Mouse (Mus musculus) intestine, embryonic 15.5 days (tissue): Measurements from ENCODE around the gene Spats1. TPM values are rescaled to one million over a fixed set of nuclear protein-coding genes. Genes with fewer than 3 reads are reported as not detected.
"Not testable (repeated sequence)": the region's sequence is repeated elsewhere in the genome, so short reads cannot be mapped to it uniquely, and the experiment has no call there.

Source experiments
- ATAC-seq: fragments of 200-750 bp; cut with Nextera tagmentation; 2 replicates; pipeline ENCODE4 v1.8.0; 2017; ENCODE audit warnings: moderate TSS enrichment, moderate library complexity
- H3K27ac ChIP-seq: fragments of 300-500 bp; sonication (generic); 2 replicates; pipeline ENCODE4 v1.5.1; 2015; ENCODE audit warnings: mild to moderate bottlenecking, inconsistent platforms
- H3K27me3 ChIP-seq: fragments of 300-500 bp; sonication (generic); replicated peaks from 2 replicates; pipeline ENCODE4 v1.6.1; 2015; ENCODE audit warnings: inconsistent platforms
- H3K36me3 ChIP-seq: fragments of 300-500 bp; sonication (generic); 2 replicates; pipeline ENCODE4 v1.6.1; 2015; ENCODE audit warnings: inconsistent platforms
- H3K4me1 ChIP-seq: fragments of 300-500 bp; sonication (generic); replicated peaks from 2 replicates; pipeline ENCODE4 v1.6.1; 2015; ENCODE audit warnings: inconsistent platforms
- H3K4me2 ChIP-seq: fragments of 300-500 bp; sonication (generic); replicated peaks from 2 replicates; pipeline ENCODE4 v1.6.1; 2015; ENCODE audit warnings: mild to moderate bottlenecking, inconsistent platforms
- H3K4me3 ChIP-seq: fragments of 300-500 bp; sonication (generic); replicated peaks from 2 replicates; pipeline ENCODE4 v1.5.1; 2015; ENCODE audit warnings: inconsistent platforms
- H3K9ac ChIP-seq: fragments of 300-500 bp; sonication (generic); 2 replicates; pipeline ENCODE4 v1.6.1; 2015; ENCODE audit warnings: inconsistent platforms
- H3K9me3 ChIP-seq: fragments of 300-500 bp; sonication (generic); 2 replicates; pipeline ENCODE4 v1.6.1; 2016; ENCODE audit warnings: inconsistent platforms
- WGBS: fragments of 180-500 bp; shearing (Covaris S2); methylation state at CpG from one replicate; pipeline ENCODE4 v1.1.7; 2015; 5-methylcytosine and 5-hydroxymethylcytosine counted together
- polyA plus RNA-seq: library from polyadenylated mRNA; unstranded; fragments of >200 nt; fragmentation: Nextera tagmentation; extraction: Ambion mirVana; gene quantifications from 2 replicates; pipeline ENCODE4 v1.2.1, GENCODE M21; 2015

Spats1 gene
- polyA plus RNA-seq, 1 experiment from 2014 or later = 0.11 TPM

DNA sequence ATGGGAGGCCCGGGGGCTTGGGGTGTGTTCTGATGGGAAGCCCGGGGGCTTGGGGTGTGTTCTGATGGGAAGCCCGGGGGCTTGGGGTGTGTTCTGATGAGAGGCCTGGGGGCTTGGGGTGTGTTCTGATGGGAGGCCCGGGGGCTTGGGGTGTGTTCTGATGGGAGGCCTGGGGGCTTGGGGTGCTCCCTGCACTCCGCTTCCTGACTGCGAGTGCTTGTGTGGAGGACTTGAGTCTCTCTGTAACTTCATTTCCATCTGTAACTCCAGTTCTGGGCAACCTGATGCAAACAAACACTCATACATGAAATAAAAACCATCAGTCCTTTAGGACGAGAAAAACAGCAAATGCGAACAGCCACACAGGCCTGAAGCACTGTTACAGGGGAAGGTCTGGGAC lies 16.2 kb downstream of the Spats1 start:
- Histone ChIP-seq H3K27me3 (no peaks in the 10 kb centered on the region), H3K4me3 (no peak overlapping the region), H3K4me2 (no peak overlapping the region), H3K9ac (no peak overlapping the region), H3K27ac (no peak overlapping the region), H3K4me1 (no peaks in the 10 kb centered on the region), H3K9me3 (no peaks in the 10 kb centered on the region), H3K36me3 (no peaks in the 10 kb centered on the region)
- no peak for ATAC-seq
- WGBS = 86% methylated on average over 8 of the region's 8 CpGs

DNA sequence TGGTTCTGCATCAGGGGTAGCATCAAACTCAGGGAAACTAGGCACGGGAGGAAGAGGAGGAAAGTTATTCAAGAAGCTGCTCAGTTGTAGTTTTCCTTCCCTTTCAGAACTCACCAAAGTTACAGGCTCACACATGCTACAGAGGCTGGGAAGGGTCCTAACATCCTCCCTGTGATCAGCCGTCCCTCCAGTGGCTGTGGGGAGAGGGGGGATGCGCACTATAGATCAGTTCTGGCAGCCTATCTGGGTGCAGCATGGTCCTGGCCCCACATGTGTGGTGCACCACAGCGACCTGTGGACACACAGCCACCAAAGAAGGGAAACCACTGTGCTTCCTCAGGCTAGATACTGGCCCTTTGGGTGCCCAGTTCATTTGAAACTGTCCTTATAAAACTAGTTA lies 16.7 kb downstream of the Spats1 start:
- no peaks in the 10 kb centered on the region for H3K4me1 ChIP-seq
- H3K27me3 ChIP-seq = no peaks in the 10 kb centered on the region
- H3K27ac ChIP-seq = no peak overlapping the region
- H3K4me2 ChIP-seq = no peak overlapping the region
- H3K4me3 ChIP-seq = no peak overlapping the region
- 79% methylated on average over 4 of the region's 4 CpGs for WGBS
- ATAC-seq = no peak
- no peaks in the 10 kb centered on the region for H3K9me3 ChIP-seq
- no peak overlapping the region for H3K9ac ChIP-seq
- H3K36me3 ChIP-seq = no peaks in the 10 kb centered on the region

DNA sequence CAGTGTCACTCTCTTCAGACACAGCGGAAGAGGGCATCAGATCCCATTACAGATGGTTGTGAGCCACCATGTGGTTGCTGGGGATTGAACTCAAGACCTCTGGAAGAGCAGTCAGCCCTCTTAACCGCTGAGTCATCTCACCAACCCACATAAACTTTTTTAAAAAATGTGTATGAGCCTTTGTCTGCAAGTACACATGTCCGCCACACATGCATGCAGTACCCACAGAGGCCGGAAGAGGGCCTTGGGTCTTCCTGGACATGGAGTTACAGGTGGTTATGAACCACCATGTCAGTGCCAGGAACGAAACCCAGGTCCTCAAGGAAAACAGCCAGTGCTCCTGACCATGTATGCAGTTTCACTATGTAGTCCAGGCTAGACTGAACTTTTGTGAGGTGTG lies 17.7 kb downstream of the Spats1 start:
- 84% methylated on average over 5 of the region's 5 CpGs for WGBS
- Histone ChIP-seq H3K36me3 (no peaks in the 10 kb centered on the region), H3K4me3 (no peak overlapping the region), H3K4me2 (no peak overlapping the region), H3K9ac (no peak overlapping the region), H3K9me3 (no peaks in the 10 kb centered on the region), H3K27ac (no peak overlapping the region), H3K27me3 (no peaks in the 10 kb centered on the region), H3K4me1 (no peaks in the 10 kb centered on the region)
- no peak for ATAC-seq

DNA sequence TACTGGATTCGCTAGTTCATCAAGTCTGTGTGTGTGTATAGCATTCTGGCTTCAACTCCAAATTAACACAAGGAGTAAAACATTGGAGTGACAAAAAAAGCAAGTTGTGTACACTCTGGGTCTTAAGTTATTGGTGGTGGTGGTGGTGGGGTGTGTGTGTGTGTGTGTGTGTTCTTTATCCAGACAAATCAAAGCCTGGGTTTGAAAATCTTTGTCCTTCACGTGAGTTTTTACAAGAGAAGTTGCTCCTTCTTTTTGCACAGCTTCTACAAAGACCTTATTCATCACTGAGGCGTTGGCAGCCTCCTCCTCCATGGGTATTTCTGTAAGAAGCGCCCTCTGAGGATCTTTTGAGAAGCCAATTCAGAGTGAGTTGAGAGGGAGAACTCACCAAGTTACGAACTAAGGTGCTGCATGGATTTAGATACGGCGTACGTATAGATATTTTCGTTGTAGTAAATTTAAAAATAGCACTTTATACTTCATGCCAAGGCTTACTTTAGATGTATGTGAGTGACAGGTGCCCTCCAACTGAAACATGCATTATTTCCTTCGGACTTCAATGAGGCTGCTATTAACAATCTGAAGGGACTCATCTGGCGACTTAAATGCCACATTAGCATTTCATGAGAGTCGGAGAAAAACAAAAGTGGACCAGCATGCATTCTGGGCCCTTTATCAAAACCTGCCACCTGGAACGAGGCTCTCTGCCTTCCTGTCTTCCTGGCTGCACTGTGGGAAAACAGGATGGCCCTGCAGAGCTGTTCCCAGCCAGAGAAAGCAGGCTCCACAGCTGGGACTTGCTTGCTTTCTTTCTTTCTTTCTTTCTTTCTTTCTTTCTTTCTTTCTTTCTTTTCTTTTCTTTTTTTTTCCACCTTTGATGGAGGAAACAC lies 18.7 kb downstream of the Spats1 start:
- no peak for ATAC-seq
- Histone ChIP-seq H3K9me3 (no peaks in the 10 kb centered on the region), H3K27ac (no peak overlapping the region), H3K4me2 (no peak overlapping the region), H3K4me1 (no peaks in the 10 kb centered on the region), H3K36me3 (no peaks in the 10 kb centered on the region), H3K4me3 (no peak overlapping the region), H3K27me3 (no peaks in the 10 kb centered on the region), H3K9ac (no peak overlapping the region)
- WGBS = 69% methylated on average over 13 of the region's 13 CpGs

DNA sequence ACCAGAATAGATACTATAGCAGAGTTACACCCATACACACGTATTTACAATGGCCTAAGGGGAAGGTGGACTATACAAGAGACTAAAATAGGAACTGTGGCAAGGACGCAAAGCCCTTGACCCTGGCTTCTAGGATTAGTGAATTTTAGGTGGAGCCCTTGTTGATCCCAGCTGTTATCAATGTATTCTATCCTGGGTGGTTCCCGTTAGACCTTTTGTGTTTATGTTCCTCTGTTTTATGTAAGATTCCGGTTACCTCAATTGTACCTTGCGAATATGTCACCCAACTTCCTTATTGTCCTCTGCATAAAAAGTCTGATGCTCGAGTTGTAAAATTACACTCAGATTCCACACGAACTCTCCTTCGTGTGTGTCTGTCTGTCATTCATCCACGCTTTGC lies 19.4 kb downstream of the Spats1 start:
- not testable (repeated sequence) for H3K4me1 ChIP-seq, H3K27me3 ChIP-seq, H3K27ac ChIP-seq, H3K36me3 ChIP-seq, H3K9me3 ChIP-seq, H3K4me3 ChIP-seq, ATAC-seq, H3K4me2 ChIP-seq, H3K9ac ChIP-seq
- 81% methylated on average over 9 of the region's 9 CpGs for WGBS

DNA sequence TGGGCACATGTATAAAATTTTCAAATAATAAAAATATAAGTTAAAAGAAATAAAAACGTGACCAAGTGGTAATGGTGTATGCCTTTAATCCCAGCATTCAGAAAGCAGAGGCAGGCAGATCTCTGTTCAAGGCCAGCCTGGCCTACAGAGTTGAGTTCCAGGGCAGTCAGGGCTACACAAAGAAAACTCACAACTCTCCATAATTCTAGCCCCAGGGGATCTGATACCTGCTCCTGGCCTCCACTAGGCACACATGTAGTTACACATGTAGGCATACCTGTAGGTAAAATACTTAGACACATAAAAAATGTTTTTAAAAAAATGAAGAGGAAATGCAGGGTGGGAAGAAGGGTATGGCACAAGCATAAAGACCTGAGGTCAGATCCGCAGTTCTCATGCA lies 20.4 kb downstream of the Spats1 start:
- Histone ChIP-seq H3K4me2 (no peak overlapping the region), H3K4me3 (no peak overlapping the region), H3K4me1 (no peaks in the 10 kb centered on the region), H3K9me3 (no peaks in the 10 kb centered on the region), H3K27me3 (no peaks in the 10 kb centered on the region), H3K9ac (no peak overlapping the region), H3K36me3 (no peaks in the 10 kb centered on the region), H3K27ac (no peak overlapping the region)
- 92% methylated on average over 2 of the region's 2 CpGs for whole genome bisulfite sequencing
- ATAC-seq = no peak

DNA sequence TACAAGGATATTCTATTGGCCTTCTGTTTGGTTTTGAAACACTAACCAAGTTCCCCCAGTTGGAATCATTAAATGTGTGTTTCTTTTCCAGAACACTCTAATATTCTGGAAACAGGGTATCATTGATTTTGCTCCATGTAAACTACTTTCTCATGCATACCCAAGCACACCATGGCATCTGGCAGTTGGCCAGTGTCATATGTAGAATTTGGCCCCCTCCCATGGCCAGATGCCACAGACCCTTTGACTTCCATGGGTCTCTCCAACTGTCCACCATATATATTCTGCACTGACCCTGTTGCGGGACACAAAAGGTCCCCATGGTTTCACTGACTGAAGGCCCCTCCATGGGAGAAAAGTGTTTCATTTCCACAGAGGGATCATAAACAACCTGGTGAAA lies 22.9 kb downstream of the Spats1 start:
- Histone ChIP-seq H3K36me3 (no peaks in the 10 kb centered on the region), H3K27me3 (no peaks in the 10 kb centered on the region), H3K27ac (no peak overlapping the region), H3K4me3 (no peak overlapping the region), H3K4me2 (no peak overlapping the region), H3K4me1 (no peaks in the 10 kb centered on the region), H3K9me3 (no peaks in the 10 kb centered on the region), H3K9ac (no peak overlapping the region)
- 98% methylated on average over 1 of the region's 1 CpGs for WGBS
- no peak for ATAC-seq

DNA sequence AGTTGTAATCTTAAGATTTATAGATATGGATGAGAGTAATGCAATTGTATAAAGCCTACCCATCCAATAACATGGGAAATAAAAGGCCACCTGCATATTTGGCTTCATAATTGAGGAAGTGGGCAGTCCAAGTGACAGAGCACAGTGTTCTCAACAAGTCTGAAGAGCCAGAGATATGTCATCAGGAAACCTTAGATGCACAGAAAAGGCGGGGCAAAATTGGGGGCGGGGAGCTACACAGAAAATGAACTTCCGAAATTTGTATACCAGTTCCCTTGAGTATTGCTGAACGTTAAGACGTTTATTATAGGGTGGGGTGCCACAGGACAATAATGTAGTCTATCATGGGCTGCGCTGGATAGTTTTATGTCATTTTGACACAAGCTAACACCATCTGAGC lies 25.1 kb downstream of the Spats1 start:
- H3K9me3 ChIP-seq = no peaks in the 10 kb centered on the region
- H3K4me2 ChIP-seq = no peak overlapping the region
- no peak overlapping the region for H3K9ac ChIP-seq
- H3K27ac ChIP-seq = no peak overlapping the region
- no peak overlapping the region for H3K4me3 ChIP-seq
- no peak for ATAC-seq
- 83% methylated on average over 6 of the region's 6 CpGs for WGBS
- H3K36me3 ChIP-seq = no peaks in the 10 kb centered on the region
- no peaks in the 10 kb centered on the region for H3K27me3 ChIP-seq
- no peaks in the 10 kb centered on the region for H3K4me1 ChIP-seq

DNA sequence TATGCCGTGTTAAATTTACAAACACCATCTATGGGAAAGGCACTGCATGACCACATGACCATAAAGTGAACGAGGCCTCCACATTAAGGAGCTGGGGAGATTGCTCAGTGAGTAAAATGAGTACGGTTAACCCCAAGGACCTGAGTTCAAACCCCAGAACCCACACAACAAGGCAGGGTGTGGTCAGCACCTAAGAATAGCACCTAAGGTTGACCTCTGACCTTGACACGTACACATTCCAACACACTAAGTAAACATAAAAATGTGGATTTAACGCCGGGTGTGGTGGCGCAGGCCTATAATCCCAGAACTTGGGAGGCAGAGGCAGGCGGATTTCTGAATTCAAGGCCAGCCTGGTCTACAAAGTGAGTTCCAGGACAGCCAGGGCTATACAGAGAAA lies 25.6 kb downstream of the Spats1 start:
- Histone ChIP-seq H3K9me3 (no peaks in the 10 kb centered on the region), H3K27me3 (no peaks in the 10 kb centered on the region), H3K27ac (no peak overlapping the region), H3K9ac (no peak overlapping the region), H3K36me3 (no peaks in the 10 kb centered on the region), H3K4me1 (no peaks in the 10 kb centered on the region), H3K4me2 (no peak overlapping the region), H3K4me3 (no peak overlapping the region)
- 88% methylated on average over 8 of the region's 8 CpGs for WGBS
- no peak for ATAC-seq

DNA sequence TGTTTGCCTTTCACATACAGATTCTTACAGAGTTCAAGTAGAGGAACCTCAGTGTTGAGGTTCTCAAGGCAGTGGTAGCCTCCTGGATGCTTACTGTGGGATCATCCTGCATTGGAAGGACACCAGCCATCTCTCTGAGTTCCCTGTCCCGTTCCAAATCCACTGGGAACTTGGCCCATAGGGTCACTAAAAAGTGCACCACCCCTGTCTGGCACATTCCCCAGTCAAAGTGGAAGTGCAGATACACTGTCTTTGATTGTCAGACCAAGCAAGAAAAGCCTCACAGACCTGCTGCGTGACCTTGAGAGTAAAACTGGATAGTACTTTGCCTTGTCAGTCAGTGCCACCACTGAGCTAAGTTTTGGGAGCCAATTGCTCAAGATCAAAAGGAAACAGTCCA lies 28.2 kb downstream of the Spats1 start:
- Histone ChIP-seq H3K4me1 (no peaks in the 10 kb centered on the region), H3K36me3 (no peaks in the 10 kb centered on the region), H3K4me2 (no peak overlapping the region), H3K27me3 (no peaks in the 10 kb centered on the region), H3K9me3 (no peaks in the 10 kb centered on the region), H3K27ac (no peak overlapping the region), H3K4me3 (no peak overlapping the region), H3K9ac (no peak overlapping the region)
- no peak for ATAC-seq
- WGBS = 82% methylated on average over 2 of the region's 2 CpGs

DNA sequence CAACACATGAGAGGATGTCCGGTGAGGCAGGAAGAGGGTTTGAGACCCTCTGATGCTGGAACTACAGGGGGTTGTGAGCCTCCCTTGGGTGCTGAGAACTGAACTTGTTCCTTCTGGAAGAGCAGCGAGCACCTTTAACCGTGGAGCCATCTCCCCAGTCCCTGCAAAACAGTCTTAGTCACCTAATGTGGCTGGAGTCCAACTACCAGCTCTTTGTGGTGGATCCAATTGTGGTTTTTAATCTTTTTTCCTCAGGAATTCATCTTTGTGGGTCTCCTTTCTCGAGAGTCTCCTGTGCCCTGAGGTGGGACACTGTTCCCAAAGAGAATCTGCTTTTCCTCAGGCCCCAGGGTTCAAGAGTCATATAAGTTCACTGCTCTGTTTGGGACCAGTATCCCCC lies 29.3 kb downstream of the Spats1 start:
- no peak overlapping the region for H3K4me2 ChIP-seq
- no peaks in the 10 kb centered on the region for H3K9me3 ChIP-seq
- WGBS = 80% methylated on average over 4 of the region's 4 CpGs

DNA sequence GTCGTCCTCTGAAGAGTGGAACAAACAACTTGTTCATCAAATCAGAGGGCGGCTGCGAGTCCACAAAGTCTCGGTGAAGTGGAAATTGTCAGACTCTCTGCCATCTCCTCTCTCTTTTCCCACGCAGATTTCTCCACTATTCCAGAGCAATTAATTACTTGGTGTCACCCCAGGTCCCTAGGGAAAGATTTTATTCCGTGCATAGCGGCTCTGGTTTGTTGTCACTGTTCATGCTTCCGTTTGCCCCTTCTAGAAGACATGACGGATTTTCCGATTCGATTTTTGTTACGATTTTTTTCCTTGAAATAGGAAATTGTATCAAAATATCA lies 41.0 kb downstream of the Spats1 start:
- Histone ChIP-seq H3K4me3 (peak overlapping the region; percentile 81), H3K9me3 (no peaks in the 10 kb centered on the region), H3K36me3 (no peaks in the 10 kb centered on the region), H3K27me3 (no peaks in the 10 kb centered on the region), H3K27ac (peak overlapping the region; percentile 97), H3K9ac (peak overlapping the region; percentile 90), H3K4me1 (peaks cover 14% of the 10 kb centered on the region), H3K4me2 (peak overlapping the region; percentile 77)
- ATAC-seq = no peak
- WGBS = 4% methylated on average over 12 of the region's 12 CpGs

More for the DNA sequence above, 29.3 kb downstream of the Spats1 start:
- Histone ChIP-seq H3K27ac (no peak overlapping the region), H3K9ac (no peak overlapping the region), H3K4me1 (no peaks in the 10 kb centered on the region), H3K36me3 (no peaks in the 10 kb centered on the region), H3K4me3 (no peak overlapping the region), H3K27me3 (no peaks in the 10 kb centered on the region)
- no peak for ATAC-seq
